Mouse (Mus musculus) thymus, adult 2 months (tissue): ENCODE measurements around the gene Unc5b. TPM values are rescaled to one million over a fixed set of nuclear protein-coding genes. Genes with fewer than 3 reads are reported as not detected.

Experiments used
- DNase-seq: peaks from one replicate; pipeline ENCODE4 v3.0.0; 2021
- H3K27ac ChIP-seq: fragments of 200-500 bp; 2 replicates; pipeline ENCODE4 v1.5.1; 2012; ENCODE audit warnings: low read length, control low read depth; ENCODE audit not compliant: control insufficient read depth, insufficient read depth
- H3K27me3 ChIP-seq: fragments of 200-500 bp; 2 replicates; pipeline ENCODE4 v1.6.1; 2012; ENCODE audit warnings: mild to moderate bottlenecking, low read length, moderate library complexity, mixed read lengths; ENCODE audit not compliant: control insufficient read depth, insufficient read depth
- H3K36me3 ChIP-seq: fragments of 200-500 bp; 2 replicates; pipeline ENCODE4 v1.6.1; 2012; ENCODE audit warnings: mild to moderate bottlenecking, low read length, moderate library complexity; ENCODE audit not compliant: control insufficient read depth, insufficient read depth
- H3K4me1 ChIP-seq: fragments of 200-500 bp; replicated peaks from 2 replicates; pipeline ENCODE4 v1.6.1; 2012; ENCODE audit warnings: low read length; ENCODE audit not compliant: control insufficient read depth, insufficient read depth
- H3K4me3 ChIP-seq: fragments of 200-500 bp; 2 replicates; pipeline ENCODE4 v1.5.1; 2012; ENCODE audit warnings: mild to moderate bottlenecking, low read length, control low read depth, moderate library complexity; ENCODE audit not compliant: control insufficient read depth, insufficient read depth
- CTCF ChIP-seq: fragments of 200-500 bp; IDR thresholded peaks from 2 replicates; pipeline ENCODE4 v1.5.1; 2012; ENCODE audit warnings: mild to moderate bottlenecking, control low read depth, low read length, moderate library complexity, borderline replicate concordance; ENCODE audit not compliant: control insufficient read depth, poor library complexity, insufficient read depth; ENCODE audit errors: extremely low read depth
- POLR2A ChIP-seq: fragments of 200-500 bp; IDR thresholded peaks from 2 replicates; pipeline ENCODE4 v1.6.1; 2012; ENCODE audit warnings: mild to moderate bottlenecking, low read length, control low read depth, moderate library complexity; ENCODE audit not compliant: control insufficient read depth, poor library complexity, insufficient read depth; ENCODE audit errors: extremely low read depth
- WGBS: fragments of 180-500 bp; shearing (Covaris S2); methylation state at CpG from one replicate; pipeline ENCODE4 v1.1.7; 2018; 5-methylcytosine and 5-hydroxymethylcytosine counted together
- polyA plus RNA-seq: library from polyadenylated mRNA; depleted of rRNA; stranded (reverse); fragments of >200 nt; gene quantifications from 2 replicates; pipeline ENCODE4 v1.2.3, GENCODE M21; 2012

Unc5b gene
- polyA plus RNA-seq, 1 experiment, result 4.0 TPM

DNA sequence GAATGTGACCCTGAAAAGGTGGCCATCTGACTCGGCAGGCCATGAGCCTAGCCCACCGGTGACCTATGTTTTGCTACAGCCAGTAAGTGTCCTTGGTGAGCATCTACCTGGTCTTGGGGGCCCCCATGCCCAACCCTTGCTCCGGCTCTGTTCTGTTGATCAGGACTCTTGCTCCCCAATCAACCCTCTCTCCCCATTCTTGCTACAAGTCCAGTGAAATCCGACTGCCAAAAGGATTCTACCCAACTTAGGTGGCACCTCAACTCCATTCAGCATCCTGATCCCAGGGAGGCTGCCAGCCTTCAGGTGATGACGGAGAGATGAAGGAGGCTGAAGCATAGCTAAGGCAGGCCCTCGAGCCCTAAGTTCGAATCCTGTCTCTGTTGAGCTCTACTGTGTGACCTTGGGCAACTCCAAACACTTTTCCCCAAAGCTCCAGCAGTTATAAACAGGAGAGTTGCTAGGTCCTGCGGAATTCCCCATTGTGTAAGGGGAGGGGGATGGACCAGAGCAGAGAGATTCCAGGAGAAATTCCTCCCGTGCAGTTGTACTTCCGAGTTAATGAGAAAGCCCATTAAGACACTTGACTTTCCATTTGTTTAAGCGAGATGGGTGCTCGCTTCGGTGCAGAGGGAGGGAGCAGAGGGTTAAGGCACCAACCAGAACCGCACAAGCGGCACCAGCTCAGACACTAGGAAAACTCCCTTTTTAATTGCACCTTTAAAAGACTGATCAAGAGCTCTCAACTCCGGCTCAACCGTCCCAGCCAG is 3.3 kb downstream of the Unc5b start:
- TF ChIP-seq CTCF (no peak), POLR2A (no peak)
- Histone ChIP-seq H3K27me3 (peaks cover 23% of the 10 kb centered on the region; the same call in 1 of the 2 replicates), H3K4me3 (no peak overlapping the region), H3K27ac (no peak overlapping the region), H3K36me3 (no peaks in the 10 kb centered on the region), H3K4me1 (peaks cover 8% of the 10 kb centered on the region)
- WGBS, result 61% methylated on average over 17 of the region's 17 CpGs
- DNase-seq, result no peak

DNA sequence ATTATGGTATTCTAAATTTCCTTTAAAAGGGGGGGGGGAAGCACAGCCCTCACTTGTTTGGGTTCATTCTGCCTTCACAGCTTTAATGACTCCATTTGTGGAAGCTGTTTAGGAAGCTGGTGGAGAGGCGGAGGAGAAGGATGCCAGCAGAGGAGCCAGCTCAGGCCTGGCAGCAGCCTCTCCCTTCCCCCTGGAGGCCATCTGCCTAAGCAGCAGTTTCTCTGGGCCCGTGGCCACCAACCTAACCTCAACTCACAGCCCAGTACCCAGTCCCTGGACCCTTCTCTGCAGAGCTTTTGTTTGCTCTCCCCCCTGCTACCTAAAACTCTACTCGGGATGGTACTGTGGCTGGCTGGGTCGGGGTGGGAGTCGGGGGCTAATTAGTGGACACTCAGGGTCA is 4.1 kb downstream of the Unc5b start:
- 29% methylated on average over 5 of the region's 5 CpGs for WGBS
- Histone ChIP-seq H3K4me1 (peaks cover 8% of the 10 kb centered on the region), H3K4me3 (no peak overlapping the region), H3K27me3 (peaks cover 23% of the 10 kb centered on the region; the same call in 1 of the 2 replicates), H3K36me3 (no peaks in the 10 kb centered on the region), H3K27ac (no peak overlapping the region)
- no peak for DNase-seq
- TF ChIP-seq CTCF, result no peak
- TF ChIP-seq POLR2A, result no peak

DNA sequence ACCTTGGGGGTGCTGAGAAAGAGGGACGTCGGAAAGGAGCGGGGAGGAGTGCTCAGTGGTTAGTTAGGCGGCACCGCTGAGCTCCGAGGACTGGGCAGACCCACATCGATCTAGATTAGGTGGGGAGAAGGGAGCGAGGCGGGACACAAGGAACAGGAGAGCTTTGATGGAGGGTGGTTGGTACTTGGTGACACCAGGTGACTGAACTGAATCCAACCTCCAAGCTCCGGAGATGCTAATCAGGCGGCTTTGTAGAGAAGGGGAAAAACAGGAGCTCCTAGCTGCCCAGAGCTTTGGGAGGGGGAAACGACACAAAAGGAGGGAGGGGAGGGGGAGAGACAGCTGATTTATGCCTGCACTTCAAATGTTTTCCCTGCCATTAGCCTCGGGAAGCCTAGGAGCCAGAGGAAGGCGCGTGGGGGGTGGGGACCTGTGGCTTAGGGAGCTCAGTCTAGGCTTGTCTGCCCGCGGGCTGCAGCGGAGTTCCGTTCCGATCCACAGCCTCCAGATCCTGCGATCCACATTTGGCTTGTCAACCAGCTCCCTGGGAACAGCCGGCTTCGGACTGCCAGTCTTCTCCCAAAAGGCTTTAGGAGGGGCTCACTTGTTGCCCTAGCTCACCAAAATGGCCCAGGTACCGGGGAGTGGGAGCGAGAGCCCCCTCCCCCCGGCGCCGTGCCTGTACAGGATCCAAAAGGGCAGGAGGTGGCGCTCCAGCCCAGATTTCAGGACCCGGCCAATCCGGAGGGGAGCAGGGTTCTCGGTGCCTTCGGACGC is 4.7 kb downstream of the Unc5b start:
- H3K27ac ChIP-seq, result no peak overlapping the region
- H3K36me3 ChIP-seq, result no peaks in the 10 kb centered on the region
- H3K27me3 ChIP-seq, result peaks cover 21% of the 10 kb centered on the region; the same call in 1 of the 2 replicates
- no peak for DNase-seq
- TF ChIP-seq POLR2A, result no peak
- TF ChIP-seq CTCF, result no peak
- WGBS, result 13% methylated on average over 34 of the region's 34 CpGs
- no peak overlapping the region for H3K4me3 ChIP-seq
- H3K4me1 ChIP-seq, result peaks cover 8% of the 10 kb centered on the region

DNA sequence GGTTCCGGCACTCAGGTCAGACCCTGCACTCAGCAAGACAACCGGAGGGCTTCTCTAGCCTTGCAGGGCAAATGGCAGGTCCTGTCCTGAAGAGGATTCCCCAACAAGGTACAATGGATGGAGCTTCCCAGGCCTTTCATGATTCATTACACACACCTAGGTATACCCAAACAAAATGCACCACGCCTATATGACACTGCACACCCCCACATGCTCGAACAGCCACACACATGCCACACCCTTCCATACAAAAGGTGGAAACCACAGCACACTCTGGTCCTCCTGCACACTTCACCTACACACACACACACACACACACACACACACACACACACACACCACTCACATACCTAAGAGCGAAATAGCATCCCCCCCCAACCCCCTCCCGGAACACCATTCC is 5.4 kb downstream of the Unc5b start:
- DNase-seq, result no peak
- Histone ChIP-seq H3K27me3 (peaks cover 18% of the 10 kb centered on the region; the same call in 1 of the 2 replicates), H3K4me3 (no peak overlapping the region), H3K4me1 (peaks cover 4% of the 10 kb centered on the region), H3K27ac (no peak overlapping the region), H3K36me3 (no peaks in the 10 kb centered on the region)
- TF ChIP-seq CTCF (no peak), POLR2A (no peak)
- WGBS, result 78% methylated on average over 6 of the region's 6 CpGs

DNA sequence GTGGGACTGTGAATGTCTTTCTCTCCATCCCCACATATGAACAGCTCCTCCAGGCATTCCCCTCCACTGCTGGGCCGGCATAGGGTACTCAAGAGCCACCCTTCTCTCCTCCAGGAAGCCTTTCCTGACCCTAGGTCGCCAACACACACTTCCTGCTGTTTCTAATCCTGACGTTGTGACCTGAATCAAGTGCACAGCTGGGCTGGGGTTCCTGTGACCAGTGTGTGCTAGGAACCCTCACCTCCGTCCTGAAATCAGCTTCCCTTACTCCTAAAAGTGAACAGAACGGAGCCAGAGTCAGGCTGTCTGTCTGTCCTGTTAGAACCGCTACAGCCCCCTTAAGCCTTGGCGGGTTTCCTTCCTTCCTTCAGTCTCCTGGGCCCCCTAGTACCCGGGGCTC is 7.6 kb downstream of the Unc5b start:
- 56% methylated on average over 8 of the region's 8 CpGs for WGBS
- no peak for TF ChIP-seq POLR2A
- Histone ChIP-seq H3K27ac (no peak overlapping the region), H3K36me3 (no peaks in the 10 kb centered on the region), H3K4me3 (no peak overlapping the region), H3K4me1 (no peaks in the 10 kb centered on the region), H3K27me3 (peaks cover 7% of the 10 kb centered on the region; the same call in 1 of the 2 replicates)
- no peak for DNase-seq

DNA sequence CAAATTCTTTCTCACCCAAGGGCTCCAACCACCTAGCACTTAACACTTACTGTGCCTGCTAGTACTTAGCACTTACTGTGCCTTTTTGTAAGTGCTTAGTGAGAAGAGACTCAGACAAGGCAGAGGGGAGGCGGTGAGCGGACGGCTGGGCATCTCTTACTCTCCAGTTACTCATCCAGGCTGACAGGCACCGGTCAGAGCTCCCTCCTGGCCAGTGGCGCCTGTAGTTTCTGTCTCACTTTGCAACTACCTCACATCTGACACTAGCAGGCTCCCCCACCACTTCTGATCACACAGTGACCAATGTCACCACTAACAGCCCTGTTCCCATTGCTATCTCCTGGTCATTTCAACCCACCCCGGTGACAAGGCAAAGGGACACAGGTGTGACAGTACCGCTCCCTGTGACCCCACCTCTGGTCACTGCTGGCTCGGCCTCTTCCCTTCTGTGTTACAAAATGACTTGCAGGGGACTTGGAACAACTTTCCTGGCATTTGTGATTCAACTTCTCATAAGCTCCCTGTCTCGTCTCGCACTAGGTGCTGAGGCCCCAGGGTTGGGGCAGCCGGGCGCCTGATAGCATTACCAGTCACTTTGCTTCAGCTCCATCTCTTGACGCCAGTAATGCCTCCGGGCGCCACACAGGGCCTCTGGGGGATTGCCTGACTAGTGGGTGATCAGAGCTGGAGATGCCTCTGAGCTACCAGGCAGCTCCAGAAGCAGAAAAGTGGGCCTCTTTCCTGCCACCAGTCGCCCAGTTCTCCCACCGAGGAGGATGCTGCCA is 8.5 kb downstream of the Unc5b start:
- DNase-seq, result no peak
- no peak overlapping the region for H3K27ac ChIP-seq
- no peaks in the 10 kb centered on the region for H3K36me3 ChIP-seq
- no peaks in the 10 kb centered on the region for H3K4me1 ChIP-seq
- no peak for TF ChIP-seq POLR2A
- no peak for TF ChIP-seq CTCF
- no peak overlapping the region for H3K4me3 ChIP-seq
- no peaks in the 10 kb centered on the region; the same call in 1 of the 2 replicates for H3K27me3 ChIP-seq
- 91% methylated on average over 17 of the region's 17 CpGs for WGBS
